Mouse (Mus musculus): ENCODE measurements around the gene Csf2rb. TPM values are rescaled to one million over a fixed set of nuclear protein-coding genes. Genes with fewer than 3 reads are reported as not detected.
"Not testable (repeated sequence)": the region's sequence is repeated elsewhere in the genome, so short reads cannot be mapped to it uniquely, and the experiment has no call there.

Gene Csf2rb
- polyA plus RNA-seq, 1 experiment: 0.27 TPM

DNA sequence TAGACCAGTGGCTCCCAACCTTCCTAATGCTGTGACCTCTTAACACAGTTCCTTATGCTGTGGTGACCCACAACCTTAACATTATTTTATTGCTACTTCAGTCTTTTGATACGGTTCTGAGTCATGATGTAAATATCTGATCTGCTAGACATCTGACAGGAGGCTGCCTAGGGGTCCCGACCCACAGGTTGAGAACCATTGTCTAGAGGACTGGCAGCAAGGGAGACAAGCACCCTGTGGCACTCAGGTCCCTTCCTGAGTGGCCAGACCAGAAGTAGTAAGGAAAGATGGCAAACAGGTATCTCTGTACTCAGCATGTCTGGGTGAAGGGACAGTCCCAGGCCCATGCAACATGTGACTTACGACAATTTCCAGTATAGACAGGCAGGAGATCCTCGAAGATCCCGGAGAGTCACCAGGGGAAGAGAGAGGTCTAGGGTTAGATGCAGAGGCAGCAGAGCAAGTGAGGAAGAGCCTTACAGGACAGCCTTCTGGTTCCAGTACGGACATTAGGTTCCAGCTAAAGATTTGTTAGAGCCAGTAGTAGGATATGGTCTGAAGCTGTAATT is 21.8 kb upstream of the Csf2rb start:
- no peaks in the 10 kb centered on the region for H3K36me3 ChIP-seq (ENCODE audit: control insufficient read depth)
- TF ChIP-seq GATA1 (IDR thresholded peaks at IDR 0.05; ENCODE audit: low read length) (no peak), TAL1 (IDR thresholded peaks at IDR 0.05; ENCODE audit: low read length) (no peak)
- H3K4me3 ChIP-seq (replicated peaks): no peak overlapping the region
- peaks cover 10% of the 10 kb centered on the region for H3K27me3 ChIP-seq (ENCODE audit: control insufficient read depth)
- no peaks in the 10 kb centered on the region for H3K9me3 ChIP-seq (ENCODE audit: control insufficient read depth, low read length)
- no peaks in the 10 kb centered on the region for H3K4me1 ChIP-seq (ENCODE audit: control insufficient read depth)

DNA sequence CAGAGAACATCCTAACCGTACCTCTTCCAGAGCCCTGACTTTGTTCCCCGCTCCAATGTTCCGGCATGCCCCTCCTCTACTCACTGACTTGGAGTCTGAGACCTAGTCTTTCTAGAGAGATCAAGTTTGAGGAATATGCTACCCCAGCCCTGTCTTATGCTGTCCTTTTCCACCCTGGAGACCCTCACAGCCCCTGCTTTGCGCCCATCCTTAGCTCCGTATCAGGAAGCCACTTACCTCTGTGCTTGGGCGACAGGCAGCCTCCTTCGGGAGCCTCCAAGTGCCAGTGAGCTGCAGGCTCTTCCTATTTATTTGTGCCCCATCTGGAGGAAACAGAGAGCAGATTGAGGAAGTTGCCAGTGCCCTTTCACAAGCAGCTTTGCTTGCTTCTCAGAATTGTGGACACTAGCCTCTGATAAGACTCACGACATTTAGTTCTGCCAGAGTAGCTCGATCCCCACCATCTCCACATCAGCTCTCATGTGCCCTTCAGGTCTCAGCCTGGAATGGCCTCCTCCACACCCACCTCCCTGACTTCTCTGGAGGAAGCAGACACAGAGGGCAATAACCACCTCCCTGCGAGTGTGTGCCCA is 20.1 kb upstream of the Csf2rb start, which contains the start of gene Csf2rb2:
Gene Csf2rb2, minus strand, starts transcription at position 381 of the 593 bp plus-strand sequence.
- Histone ChIP-seq H3K9me3 (ENCODE audit: control insufficient read depth, low read length) (no peaks in the 10 kb centered on the region), H3K4me3 (replicated peaks) (no peak within 1 kb of the TSS), H3K4me1 (ENCODE audit: control insufficient read depth) (no peaks in the 10 kb centered on the region), H3K27me3 (ENCODE audit: control insufficient read depth) (peaks cover 15% of the 10 kb centered on the region), H3K36me3 (ENCODE audit: control insufficient read depth) (no peaks in the 10 kb centered on the region)
- no peak for TF ChIP-seq GATA1 (IDR thresholded peaks at IDR 0.05; ENCODE audit: low read length)
- TF ChIP-seq TAL1 (IDR thresholded peaks at IDR 0.05; ENCODE audit: low read length): no peak

DNA sequence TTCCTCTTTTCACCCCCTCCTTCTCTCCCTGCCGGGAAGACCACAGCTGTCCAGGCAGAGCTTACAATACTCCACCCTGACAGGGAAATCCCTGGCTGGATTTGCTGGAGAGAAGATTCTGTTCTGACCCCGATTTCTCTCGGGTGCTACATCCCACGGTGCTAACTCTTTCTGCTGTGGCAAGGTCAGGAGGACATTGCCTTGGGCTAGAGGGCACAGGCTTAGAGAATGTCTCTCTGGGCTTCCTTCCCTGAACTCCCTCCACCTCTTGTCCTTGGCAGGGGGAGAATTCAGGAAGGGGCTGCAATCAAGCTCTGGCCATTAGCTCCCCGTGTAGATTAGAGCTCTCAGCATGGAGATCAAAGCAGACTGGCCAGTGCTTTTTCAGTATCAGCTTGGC is 15.7 kb upstream of the Csf2rb start:
- H3K4me1 ChIP-seq (ENCODE audit: control insufficient read depth): peaks cover 4% of the 10 kb centered on the region
- no peaks in the 10 kb centered on the region for H3K9me3 ChIP-seq (ENCODE audit: control insufficient read depth, low read length)
- TF ChIP-seq TAL1 (IDR thresholded peaks at IDR 0.05; ENCODE audit: low read length) (no peak), GATA1 (IDR thresholded peaks at IDR 0.05; ENCODE audit: low read length) (no peak)
- no peak overlapping the region for H3K4me3 ChIP-seq (replicated peaks)
- H3K36me3 ChIP-seq (ENCODE audit: control insufficient read depth): no peaks in the 10 kb centered on the region
- H3K27me3 ChIP-seq (ENCODE audit: control insufficient read depth): peaks cover 24% of the 10 kb centered on the region

DNA sequence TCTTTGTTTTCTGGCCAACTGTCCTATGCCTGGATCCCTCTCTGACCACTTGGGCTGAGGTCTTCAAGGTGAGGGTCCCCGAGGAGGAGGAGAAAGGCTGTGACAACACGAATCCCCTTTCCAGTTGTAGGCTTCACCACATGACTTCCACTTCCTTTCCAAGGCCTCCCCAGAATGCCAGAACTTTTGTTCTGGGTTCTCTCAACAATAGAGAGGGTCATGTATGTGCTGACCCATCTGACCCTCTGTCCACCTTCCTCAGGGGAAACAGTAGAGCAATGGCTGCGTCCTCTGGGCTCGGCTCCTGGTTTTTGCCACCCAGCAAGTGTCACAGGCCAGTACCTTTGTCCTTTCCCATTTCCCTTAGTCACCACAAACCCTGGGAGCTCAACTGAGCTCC is 14.6 kb upstream of the Csf2rb start:
- Histone ChIP-seq H3K9me3 (ENCODE audit: control insufficient read depth, low read length) (no peaks in the 10 kb centered on the region), H3K4me1 (ENCODE audit: control insufficient read depth) (peaks cover 4% of the 10 kb centered on the region)

DNA sequence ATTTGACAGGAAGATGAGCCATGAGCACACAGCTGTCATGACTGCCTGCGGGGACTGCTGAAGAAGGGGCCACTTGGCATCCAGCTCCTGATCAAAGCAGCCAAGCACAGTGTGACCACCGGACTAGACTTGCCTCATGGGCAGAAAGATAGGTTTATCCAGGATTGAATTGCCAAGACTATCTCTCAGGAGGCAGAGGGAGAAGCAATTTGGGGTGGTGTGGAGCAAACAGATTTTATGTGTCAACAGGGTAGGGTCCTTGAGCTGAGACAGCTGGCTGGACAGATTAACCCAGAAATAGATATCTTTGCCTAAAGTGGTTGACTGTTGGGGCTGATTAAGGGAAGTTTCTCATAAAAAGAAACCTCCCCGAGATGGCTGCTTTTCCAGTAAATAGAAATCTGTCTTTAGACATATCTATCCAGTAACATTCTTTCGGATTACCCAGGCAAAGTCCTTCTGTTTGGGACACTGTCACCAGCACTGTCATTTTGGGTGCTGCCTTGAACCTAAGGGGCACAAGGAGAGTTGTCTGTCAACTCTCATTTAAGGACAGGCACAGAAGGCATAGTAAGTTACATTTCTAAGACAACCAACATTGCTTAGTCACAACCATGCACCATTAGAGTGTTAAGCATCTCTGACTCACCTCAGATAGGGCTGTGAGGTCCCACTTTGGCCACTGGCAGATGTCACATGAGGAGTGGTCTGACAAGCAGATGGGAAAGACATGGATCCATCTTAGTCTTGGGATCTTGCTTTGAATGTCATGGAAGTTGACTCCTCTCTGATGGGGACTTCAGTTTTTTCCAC is 12.9 kb upstream of the Csf2rb start:
- H3K9me3 ChIP-seq (ENCODE audit: control insufficient read depth, low read length); H3K4me1 ChIP-seq (ENCODE audit: control insufficient read depth); H3K36me3 ChIP-seq (ENCODE audit: control insufficient read depth); H3K4me3 ChIP-seq (replicated peaks): not testable (repeated sequence)
- peaks cover 14% of the 10 kb centered on the region for H3K27me3 ChIP-seq (ENCODE audit: control insufficient read depth)

More for the DNA sequence above, 14.6 kb upstream of the Csf2rb start:
- TF ChIP-seq TAL1 (IDR thresholded peaks at IDR 0.05; ENCODE audit: low read length) (no peak), GATA1 (IDR thresholded peaks at IDR 0.05; ENCODE audit: low read length) (no peak)
- Histone ChIP-seq H3K4me3 (replicated peaks) (no peak overlapping the region), H3K36me3 (ENCODE audit: control insufficient read depth) (no peaks in the 10 kb centered on the region), H3K27me3 (ENCODE audit: control insufficient read depth) (peaks cover 15% of the 10 kb centered on the region)

DNA sequence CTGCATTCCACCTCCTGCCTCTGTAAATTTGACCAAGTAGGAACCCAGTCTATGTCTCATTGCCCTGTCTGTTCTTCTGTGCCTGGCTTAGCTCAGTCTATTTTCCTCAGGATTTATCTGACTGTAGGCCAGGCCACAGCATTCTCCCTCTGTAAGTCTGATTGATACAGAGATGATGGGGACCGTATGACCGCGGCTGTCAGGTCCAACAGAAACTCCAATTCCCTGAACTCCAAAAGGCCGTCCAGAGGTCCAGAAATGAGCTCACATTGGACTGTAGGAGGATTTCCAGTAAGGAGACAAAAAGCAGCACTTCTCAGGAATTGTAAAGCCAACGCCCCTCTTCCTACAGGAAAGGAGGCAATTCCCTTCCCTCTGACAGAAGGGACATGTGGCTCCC is 11.9 kb upstream of the Csf2rb start:
- not testable (repeated sequence) for H3K4me3 ChIP-seq (replicated peaks); H3K36me3 ChIP-seq (ENCODE audit: control insufficient read depth); H3K9me3 ChIP-seq (ENCODE audit: control insufficient read depth, low read length); H3K4me1 ChIP-seq (ENCODE audit: control insufficient read depth)
- peaks cover 14% of the 10 kb centered on the region for H3K27me3 ChIP-seq (ENCODE audit: control insufficient read depth)

DNA sequence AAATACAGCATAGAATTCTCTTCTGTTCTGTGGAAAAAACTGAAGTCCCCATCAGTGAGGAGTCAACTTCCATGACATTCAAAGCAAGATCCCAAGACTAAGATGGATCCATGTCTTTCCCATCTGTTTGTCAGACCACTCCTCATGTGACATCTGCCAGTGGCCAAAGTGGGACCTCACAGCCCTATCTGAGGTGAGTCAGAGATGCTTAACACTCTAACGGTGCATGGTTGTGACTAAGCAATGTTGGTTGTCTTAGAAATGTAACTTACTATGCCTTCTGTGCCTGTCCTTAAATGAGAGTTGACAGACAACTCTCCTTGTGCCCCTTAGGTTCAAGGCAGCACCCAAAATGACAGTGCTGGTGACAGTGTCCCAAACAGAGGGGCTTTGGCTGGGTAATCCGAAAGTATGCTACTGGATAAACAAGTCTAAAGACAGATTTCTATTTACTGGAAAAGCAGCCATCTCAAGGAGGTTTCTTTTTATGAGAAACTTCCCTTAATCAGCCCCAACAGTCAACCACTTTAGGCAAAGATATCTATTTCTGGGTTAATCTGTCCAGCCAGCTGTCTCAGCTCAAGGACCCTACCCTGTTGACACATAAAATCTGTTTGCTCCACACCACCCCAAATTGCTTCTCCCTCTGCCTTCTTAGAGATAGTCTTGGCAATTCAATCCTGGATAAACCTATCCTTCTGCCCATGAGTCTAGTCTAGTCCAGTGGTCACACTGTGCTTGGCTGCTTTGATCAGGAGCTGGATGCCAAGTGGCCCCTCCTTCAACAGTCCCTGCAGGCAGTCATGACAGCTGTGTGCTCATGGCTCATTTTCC is 7.0 kb upstream of the Csf2rb start:
- not testable (repeated sequence) for H3K4me3 ChIP-seq (replicated peaks); H3K36me3 ChIP-seq (ENCODE audit: control insufficient read depth); H3K4me1 ChIP-seq (ENCODE audit: control insufficient read depth); H3K9me3 ChIP-seq (ENCODE audit: control insufficient read depth, low read length); H3K27me3 ChIP-seq (ENCODE audit: control insufficient read depth)

DNA sequence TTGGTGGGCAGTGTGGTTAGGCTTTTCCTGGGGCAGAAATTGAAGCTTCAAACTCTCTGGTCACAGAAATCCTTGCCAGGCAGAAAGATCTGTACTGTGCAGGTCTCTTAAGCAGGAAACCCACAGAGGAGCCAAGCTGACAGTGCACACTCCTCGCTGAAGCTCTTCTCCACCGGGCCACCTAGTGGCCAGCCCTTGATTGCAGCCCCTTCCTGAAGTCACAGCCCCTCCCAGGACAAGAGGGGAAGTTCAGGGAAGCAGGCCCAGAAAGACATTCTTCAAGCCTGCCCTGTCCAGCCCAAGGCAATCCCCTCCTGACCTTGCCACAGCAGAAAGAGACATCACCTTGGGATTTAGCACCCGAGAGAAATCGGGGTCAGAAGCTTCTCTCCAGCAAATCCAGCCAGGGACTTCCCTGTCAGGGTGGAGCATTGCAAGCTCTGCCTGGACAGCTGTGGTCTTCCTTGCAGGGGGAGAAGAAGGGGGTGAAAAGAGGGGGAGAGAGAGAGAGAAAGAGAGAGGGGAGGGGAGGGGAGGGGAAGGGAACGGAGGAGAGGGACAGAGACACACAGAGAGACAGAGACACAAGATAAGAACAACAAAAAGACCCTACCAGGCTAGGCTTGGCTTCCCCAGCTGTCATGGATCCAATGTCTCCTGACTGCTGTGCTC is 4.6 kb upstream of the Csf2rb start:
- H3K4me3 ChIP-seq (replicated peaks): no peak overlapping the region

DNA sequence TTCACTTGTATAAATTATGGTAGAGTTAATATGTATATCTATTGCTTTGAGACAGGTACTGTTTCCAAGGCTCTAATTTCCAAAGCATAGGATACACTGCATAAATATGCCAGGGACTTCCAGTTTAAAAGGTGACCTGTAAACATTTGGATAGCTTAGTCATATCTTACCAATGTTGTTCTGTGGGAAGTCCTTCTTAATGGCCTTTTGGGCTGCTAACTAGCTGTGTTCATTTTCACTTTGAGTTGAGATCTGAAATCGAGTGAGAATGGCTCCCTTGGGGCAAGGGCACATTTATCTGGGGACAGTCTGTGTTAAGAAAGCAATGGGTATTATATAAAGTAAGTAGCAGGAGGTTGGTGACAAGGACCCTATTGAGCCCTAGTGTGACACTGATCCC is 2.2 kb upstream of the Csf2rb start:
- Histone ChIP-seq H3K9me3 (ENCODE audit: control insufficient read depth, low read length) (no peaks in the 10 kb centered on the region), H3K4me1 (ENCODE audit: control insufficient read depth) (peaks cover 4% of the 10 kb centered on the region), H3K27me3 (ENCODE audit: control insufficient read depth) (peaks cover 6% of the 10 kb centered on the region), H3K36me3 (ENCODE audit: control insufficient read depth) (no peaks in the 10 kb centered on the region), H3K4me3 (replicated peaks) (no peak overlapping the region)
- TF ChIP-seq TAL1 (IDR thresholded peaks at IDR 0.05; ENCODE audit: low read length) (no peak), GATA1 (IDR thresholded peaks at IDR 0.05; ENCODE audit: low read length) (no peak)

More for the DNA sequence above, 4.6 kb upstream of the Csf2rb start:
- H3K36me3 ChIP-seq (ENCODE audit: control insufficient read depth): no peaks in the 10 kb centered on the region
- H3K4me1 ChIP-seq (ENCODE audit: control insufficient read depth): peaks cover 4% of the 10 kb centered on the region
- H3K9me3 ChIP-seq (ENCODE audit: control insufficient read depth, low read length): no peaks in the 10 kb centered on the region
- peaks cover 6% of the 10 kb centered on the region for H3K27me3 ChIP-seq (ENCODE audit: control insufficient read depth)
- TF ChIP-seq GATA1 (IDR thresholded peaks at IDR 0.05; ENCODE audit: low read length) (no peak), TAL1 (IDR thresholded peaks at IDR 0.05; ENCODE audit: low read length) (no peak)
